Mouse (Mus musculus) kidney, adult 18-20 months (tissue): Measurements from ENCODE around the gene Sptbn2.
"Not testable (repeated sequence)": the region's sequence is repeated elsewhere in the genome, so short reads cannot be mapped to it uniquely, and the experiment has no call there.

Experiments
- DNase-seq: peaks from one replicate; pipeline ENCODE4 v3.0.0; 2021

Gene Sptbn2

DNA sequence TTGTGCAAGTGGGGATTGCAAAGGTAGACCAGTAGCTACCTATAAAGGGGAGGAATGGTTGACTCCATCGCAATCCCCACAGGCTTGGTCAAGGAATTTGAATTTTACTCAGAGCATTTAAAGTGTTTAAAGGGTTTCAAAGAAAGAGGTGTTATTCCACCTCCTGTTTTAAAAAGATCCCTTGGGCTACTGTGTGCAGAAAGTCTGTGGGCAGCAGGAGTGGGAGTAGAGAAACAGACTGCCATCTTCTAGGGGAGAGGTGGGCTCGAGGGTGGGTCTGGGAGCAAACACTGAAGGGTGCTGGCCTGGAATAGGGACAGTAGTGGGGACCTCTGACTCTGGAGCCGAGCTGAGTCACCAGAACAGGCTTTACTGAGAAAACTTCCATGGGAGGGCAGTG is 22.1 kb downstream of the Sptbn2 start:
- no peak for DNase-seq

DNA sequence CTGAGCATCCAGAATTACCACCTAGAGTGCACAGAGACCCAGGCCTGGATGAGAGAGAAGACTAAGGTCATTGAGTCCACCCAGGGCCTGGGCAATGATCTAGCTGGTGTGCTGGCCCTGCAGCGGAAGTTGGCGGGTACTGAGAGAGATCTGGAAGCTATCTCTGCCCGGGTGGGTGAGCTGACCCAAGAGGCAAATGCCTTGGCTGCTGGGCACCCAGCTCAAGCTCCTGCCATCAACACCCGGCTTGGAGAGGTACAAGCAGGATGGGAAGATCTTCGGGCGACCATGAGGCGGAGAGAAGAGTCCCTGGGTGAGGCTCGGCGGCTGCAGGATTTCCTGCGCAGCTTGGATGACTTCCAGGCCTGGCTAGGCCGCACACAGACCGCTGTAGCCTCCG is 26.9 kb downstream of the Sptbn2 start:
- no peak for DNase-seq

GRCm38 (mm10) chr19:4739053-4739452 is 28.1 kb downstream of the Sptbn2 start:
- DNase-seq = no peak

GRCm38 (mm10) chr19:4739762-4740161 is 28.8 kb downstream of the Sptbn2 start:
- DNase-seq = no peak

- no peak for DNase-seq
These were observed 30.5 kb downstream of the Sptbn2 start for GRCm38 (mm10) chr19:4741482-4741881.

- no peak for DNase-seq
These were observed 31.3 kb downstream of the Sptbn2 start for GRCm38 (mm10) chr19:4742229-4742628.

DNA sequence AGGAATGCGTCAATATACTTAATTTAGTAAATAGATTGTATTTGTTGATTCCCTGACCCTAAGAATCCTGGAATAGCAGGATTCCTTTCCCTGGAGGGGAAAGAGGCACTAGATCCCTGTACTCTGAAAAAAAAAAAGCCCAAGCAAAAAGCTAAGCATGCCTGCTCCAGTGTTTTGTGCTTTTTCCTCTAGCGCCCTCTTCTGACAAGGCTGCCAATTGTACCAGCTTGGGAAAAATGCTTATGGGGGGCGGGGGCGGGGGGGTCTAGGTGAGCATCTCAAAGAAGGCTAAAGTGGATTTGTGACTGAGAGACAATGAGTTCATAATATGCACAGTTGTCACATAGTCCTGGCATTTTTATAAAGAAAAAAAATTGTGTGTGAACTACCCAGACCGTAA is 32.6 kb downstream of the Sptbn2 start:
- DNase-seq = no peak

DNA sequence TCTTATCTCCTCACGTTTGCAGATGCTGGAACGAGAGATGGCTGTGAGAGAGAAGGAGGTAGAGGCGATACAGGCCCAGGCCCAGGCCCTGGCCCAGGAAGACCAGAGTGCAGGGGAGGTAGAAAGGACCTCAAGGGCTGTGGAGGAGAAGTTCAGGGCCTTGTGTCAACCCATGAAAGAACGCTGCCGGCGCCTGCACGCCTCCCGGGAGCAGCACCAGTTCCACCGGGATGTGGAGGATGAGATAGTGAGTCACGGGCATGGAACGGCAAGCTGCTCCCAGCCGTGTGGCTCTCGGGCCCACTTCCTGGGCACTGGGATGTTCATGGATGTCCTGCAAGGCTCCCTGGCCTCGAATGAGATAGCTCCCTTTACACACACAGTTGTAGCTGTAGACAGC is 33.1 kb downstream of the Sptbn2 start:
- DNase-seq = no peak

GRCm38 (mm10) chr19:4745057-4745456 is 34.1 kb downstream of the Sptbn2 start:
- DNase-seq = no peak

- DNase-seq = no peak
These were observed 34.7 kb downstream of the Sptbn2 start for GRCm38 (mm10) chr19:4745681-4746080.

DNA sequence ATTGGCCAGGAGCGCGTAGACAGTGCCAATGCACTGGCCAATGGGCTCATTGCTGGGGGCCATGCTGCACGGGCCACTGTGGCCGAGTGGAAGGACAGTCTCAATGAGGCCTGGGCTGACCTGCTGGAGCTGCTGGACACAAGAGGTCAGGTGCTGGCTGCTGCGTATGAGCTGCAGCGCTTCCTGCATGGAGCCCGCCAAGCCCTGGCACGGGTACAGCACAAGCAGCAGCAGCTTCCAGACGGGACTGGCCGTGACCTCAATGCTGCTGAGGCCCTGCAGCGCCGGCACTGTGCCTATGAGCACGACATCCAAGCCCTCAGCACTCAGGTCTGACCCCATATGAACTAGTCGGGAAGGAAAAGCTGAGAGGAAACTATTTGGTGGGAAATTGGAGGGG is 35.6 kb downstream of the Sptbn2 start:
- no peak for DNase-seq

DNA sequence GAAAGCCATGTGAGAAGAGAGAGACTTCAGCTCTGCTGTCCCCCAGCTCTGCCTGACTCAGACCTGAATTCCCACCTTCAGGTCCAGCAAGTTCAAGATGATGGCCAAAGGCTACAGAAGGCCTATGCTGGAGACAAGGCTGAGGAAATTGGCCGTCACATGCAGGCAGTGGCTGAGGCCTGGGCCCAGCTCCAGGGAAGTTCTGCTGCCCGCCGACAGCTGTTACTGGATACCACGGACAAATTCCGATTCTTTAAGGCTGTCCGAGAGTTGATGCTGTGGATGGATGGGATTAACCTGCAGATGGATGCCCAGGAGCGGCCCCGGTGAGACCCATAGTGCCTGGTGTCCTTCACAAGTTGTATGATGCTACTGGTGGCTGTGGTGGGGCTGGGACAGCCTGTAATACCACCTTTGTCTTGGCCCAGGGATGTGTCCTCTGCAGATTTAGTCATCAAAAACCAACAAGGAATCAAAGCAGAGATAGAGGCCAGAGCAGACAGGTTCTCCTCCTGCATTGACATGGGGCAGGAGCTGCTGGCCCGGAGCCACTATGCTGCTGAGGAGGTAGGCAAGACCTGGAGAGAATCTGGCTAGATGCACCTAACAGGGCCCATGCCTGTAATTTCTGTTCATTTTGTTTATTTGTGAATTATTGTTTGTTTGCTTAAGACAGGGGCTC is 36.8 kb downstream of the Sptbn2 start:
- DNase-seq = no peak

DNA sequence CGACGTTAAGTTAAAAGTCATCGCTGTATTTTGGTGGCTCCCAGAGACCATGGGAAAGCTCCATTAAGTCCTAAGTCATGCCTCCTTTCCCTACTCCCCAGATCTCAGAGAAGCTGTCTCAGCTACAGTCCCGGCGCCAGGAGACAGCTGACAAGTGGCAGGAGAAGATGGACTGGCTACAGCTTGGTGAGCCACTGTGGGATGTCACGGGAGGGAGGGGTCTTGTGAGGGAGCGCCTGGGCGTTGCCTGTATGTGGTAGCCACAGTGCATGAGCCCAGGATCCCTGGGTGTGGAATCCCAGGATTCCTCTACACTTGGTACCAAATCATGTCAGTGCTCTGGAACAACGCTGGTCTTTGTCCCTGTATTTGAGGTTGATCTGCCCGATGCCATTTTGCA is 37.5 kb downstream of the Sptbn2 start:
- DNase-seq = no peak

DNA sequence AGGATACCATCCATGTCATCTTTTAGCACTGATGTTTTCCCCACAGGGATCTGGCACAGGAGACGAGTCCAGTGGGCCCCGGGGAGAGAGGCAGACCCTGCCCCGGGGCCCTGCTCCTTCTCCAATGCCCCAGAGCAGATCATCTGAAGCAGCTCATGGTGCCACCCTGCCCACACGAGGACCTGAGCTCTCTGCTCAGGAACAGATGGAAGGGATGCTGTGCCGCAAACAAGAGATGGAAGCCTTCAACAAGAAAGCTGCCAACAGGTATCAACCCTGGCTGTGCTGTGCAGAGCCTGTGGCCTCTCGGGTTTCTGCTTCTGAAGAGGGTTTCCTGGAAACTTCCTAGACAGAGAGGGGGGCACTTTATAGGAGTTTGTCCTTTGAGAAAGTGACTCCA is 39.0 kb downstream of the Sptbn2 start:
- DNase-seq = no peak

DNA sequence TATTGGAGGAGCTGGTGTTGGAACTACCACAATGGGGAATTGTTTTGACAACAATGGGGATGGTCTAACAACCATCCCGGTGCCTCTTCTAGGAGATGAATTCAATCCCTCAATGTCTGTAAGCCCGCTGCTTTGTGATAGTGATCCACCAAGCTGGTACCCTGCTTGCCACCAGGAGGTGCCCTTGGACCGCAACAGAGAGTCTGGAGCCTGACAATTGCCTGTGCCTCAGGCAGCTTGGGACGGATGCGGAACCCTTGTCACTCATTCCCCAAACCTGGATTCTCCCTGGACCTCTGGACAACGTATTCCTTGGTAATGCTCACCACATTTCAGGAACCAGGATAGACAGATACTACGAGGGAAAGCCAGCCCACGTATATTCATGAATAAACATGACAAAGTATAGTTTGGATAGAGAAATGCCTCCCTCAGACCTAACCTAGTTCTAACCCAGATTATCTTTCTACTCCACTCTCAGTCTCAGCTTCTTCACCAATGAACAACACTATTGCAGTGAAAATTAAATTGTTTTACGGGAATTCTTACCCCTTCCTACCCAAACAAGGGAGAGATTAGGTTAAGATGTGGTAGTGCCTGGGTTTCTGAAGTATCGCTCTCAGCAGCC is 44.7 kb downstream of the Sptbn2 start:
- DNase-seq = peak; percentile 93

DNA sequence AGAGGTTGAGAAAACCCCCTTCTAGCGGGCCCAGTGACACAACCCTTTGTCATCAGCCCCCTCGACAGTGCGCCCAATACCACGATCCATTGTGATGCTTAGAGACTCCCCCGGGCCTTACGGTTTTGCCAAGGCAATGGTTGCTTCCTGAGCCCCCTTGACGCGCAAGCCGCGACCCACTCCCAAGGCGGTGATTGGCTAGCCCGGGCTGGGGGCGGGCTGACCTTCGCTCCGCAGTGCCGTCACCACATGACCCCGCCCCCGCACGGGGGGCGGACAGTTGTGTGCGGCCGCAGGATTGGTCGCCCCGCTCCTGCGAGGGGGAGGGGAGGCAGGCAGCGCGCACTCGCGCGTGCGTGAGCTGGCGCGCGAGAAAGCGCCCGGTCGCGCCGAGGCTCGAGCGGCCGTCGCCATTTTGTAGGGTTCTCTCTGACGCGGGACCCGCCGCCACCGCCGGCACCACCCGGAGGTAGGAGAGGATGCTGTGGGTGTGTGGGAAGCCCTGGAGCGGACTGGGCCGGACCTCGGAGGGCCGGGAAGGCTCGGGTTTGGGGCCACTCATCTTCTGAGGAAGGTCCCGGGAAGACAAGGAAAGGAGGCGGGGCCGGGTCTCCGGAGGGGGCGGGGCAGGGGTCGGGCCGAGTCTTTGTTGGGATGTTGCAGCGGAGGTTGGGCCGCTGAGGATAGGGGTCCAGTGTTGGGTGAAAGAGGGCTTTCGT is 45.4 kb downstream of the Sptbn2 start, which contains the start of gene Rbm4b:
Gene Rbm4b (plus strand): TSS at position 305 of the 719 bp plus-strand sequence.
- DNase-seq = peak; percentile 96

DNA sequence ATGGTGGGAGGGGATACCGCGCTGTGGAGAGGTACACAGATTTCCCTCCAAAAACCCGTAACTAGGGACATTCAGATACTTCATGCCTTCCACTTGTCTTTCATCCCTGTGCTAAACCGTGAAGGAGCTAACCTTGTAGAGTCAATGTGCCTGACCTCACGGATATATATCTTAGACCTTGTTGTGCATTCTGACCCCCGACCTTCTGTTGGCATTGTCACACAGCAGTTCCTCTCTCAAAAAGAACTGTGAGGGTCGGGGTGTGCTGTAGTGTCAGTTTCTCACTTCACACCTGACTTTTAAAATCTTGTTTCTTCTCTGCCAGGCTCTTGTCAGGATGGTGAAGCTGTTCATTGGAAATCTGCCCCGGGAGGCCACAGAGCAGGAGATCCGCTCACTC is 46.0 kb downstream of the Sptbn2 start:
- no peak for DNase-seq

GRCm38 (mm10) chr19:4760544-4760943 is 49.6 kb downstream of the Sptbn2 start:
- DNase-seq = not testable (repeated sequence)

DNA sequence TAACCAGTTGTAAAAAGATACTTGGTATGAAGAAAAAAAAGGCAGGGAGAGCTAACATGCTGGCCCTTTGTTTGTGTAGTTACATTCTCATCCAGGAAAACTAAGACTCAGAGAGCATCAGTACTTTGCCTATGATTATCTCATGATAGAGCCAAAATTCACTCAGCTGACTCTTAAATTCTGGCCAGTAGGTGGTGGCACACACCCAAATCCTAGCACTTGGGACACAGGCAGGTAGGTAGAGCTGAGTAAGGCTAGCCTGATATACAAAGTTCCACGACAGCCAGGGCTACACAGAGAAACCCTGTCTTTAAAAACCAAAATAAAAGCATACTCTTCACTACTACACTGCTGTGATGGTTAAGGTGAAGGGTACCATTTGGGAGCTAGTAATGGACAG is 51.9 kb downstream of the Sptbn2 start:
- DNase-seq = peak; percentile 34

DNA sequence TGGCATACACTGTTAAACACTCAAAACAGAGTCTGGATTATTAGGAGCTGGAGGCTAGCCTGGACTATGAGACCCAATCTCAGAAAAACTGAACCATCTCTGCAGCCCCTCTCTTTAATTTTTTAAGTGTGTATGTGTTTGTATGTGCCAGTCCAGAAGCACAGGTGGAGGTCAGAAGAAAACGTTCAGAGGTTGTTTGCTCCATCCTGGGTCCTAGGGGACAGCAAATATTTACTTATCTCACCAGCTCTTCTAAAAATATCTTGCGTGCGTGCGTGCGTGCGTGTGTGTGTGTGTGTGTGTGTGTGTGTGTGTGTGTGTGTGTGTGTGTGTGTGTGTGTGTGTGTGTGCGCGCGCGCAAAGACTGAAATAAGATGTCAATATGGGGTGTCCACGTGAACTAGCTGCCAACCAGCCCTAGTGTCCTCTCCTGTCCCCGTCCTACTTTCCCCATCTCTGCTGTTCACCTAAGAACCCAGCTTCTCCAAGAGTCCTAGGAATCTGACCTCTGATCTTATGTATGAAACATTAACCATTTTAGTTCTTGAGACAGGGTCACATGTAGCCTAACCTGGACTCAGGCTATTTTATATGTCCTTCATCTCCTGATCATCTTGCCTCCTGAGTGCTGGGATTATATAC is 56.7 kb downstream of the Sptbn2 start:
- DNase-seq = no peak

DNA sequence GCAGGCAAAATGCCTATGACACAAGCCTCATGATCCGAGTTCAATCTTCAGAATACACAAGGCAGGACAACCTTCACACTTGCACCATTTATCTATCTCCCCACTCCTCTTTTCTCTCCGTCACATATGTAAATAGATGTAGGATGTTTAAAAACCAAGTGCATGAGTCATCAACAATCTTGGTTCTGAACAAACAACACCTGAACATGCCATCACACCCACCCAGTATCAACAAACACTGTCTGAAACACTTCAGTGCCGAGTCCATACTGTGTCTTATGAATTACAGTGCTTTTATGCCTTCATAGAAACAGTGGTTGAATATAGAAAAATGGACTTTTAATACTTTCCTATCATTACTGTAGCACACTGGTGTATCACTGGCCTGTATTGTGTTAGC is 61.8 kb downstream of the Sptbn2 start:
- DNase-seq = no peak

- no peak for DNase-seq
These were observed 71.9 kb downstream of the Sptbn2 start for GRCm38 (mm10) chr19:4782891-4783290.

- DNase-seq = no peak
These were observed 74.2 kb downstream of the Sptbn2 start for GRCm38 (mm10) chr19:4785206-4785605.

DNA sequence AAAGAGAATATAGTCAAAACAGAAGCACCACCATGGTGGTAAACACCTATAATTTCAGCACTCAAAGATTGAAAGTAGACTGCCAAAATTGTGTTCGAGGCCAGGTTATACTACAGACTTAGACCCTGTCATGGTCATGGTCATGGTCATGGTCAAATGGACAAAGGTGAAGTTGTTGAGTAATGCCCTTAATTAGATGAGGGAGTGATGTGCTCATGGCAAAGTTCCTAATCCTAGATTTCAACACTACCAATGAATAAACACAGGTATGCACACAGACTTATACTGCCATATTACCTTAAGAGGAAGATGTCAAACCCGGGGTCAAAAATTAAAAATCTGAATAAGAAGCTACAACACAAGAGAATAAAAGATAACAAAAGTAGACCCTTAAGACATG is 75.3 kb downstream of the Sptbn2 start:
- DNase-seq = no peak
